Mouse (Mus musculus) megakaryocyte, embryonic 14.5 days (primary cell): ENCODE data around the gene Vti1b.

ENCODE experiments used
- FLI1 ChIP-seq: IDR thresholded peaks from 2 replicates; pipeline ENCODE4 v1.6.1; 2012; ENCODE audit warnings: low read length, inconsistent platforms, mixed read lengths
- GATA1 ChIP-seq: IDR thresholded peaks from 3 replicates; pipeline ENCODE4 v1.6.1; 2012; ENCODE audit warnings: mixed read lengths, low read length, inconsistent platforms, borderline replicate concordance

- TF ChIP-seq GATA1 (no peak), FLI1 (no peak)
These were observed 39.0 kb upstream of the Vti1b start for GRCm38 (mm10) chr12:79211447-79211846.
